Mouse (Mus musculus) forebrain, embryonic 12.5 days (tissue): ENCODE results near the gene Fgf2. TPM values are rescaled to one million over a fixed set of nuclear protein-coding genes. Genes with fewer than 3 reads are reported as not detected.

Experiments used
- ATAC-seq: fragments of 200-750 bp; cut with Nextera tagmentation; 2 replicates; pipeline ENCODE4 v1.8.0; 2017; ENCODE audit warnings: moderate TSS enrichment; ENCODE audit not compliant: low FRiP score
- H3K27ac ChIP-seq: fragments of 300-500 bp; sonication (generic); 2 replicates; pipeline ENCODE4 v1.5.1; 2016; ENCODE audit warnings: mild to moderate bottlenecking
- H3K27me3 ChIP-seq: fragments of 300-500 bp; sonication (generic); 2 replicates; pipeline ENCODE4 v1.6.1; 2016; ENCODE audit warnings: mild to moderate bottlenecking
- H3K36me3 ChIP-seq: fragments of 300-500 bp; sonication (generic); replicated peaks from 2 replicates; pipeline ENCODE4 v1.6.1; 2016; ENCODE audit warnings: mild to moderate bottlenecking
- H3K4me1 ChIP-seq: fragments of 300-500 bp; sonication (generic); 2 replicates; pipeline ENCODE4 v1.6.1; 2016
- H3K4me2 ChIP-seq: fragments of 300-500 bp; sonication (generic); 2 replicates; pipeline ENCODE4 v1.6.1; 2016; ENCODE audit warnings: mild to moderate bottlenecking, moderate library complexity
- H3K4me3 ChIP-seq: fragments of 300-500 bp; sonication (generic); replicated peaks from 2 replicates; pipeline ENCODE4 v1.5.1; 2016; ENCODE audit warnings: mild to moderate bottlenecking
- H3K9ac ChIP-seq: fragments of 300-500 bp; sonication (generic); 2 replicates; pipeline ENCODE4 v1.6.1; 2016; ENCODE audit warnings: mild to moderate bottlenecking
- H3K9me3 ChIP-seq: fragments of 300-500 bp; sonication (generic); 2 replicates; pipeline ENCODE4 v1.6.1; 2016
- WGBS: fragments of 180-500 bp; shearing (Covaris S2); methylation state at CpG from one replicate; pipeline ENCODE4 v1.1.7; 2016; 5-methylcytosine and 5-hydroxymethylcytosine counted together
- polyA plus RNA-seq: library from polyadenylated mRNA; unstranded; fragments of >200 nt; fragmentation: Nextera tagmentation; extraction: Ambion mirVana; gene quantifications from 2 replicates; pipeline ENCODE4 v1.2.1, GENCODE M21; 2016

The Fgf2 gene
- polyA plus RNA-seq, 1 experiment from 2014 or later = 0.66 TPM

DNA sequence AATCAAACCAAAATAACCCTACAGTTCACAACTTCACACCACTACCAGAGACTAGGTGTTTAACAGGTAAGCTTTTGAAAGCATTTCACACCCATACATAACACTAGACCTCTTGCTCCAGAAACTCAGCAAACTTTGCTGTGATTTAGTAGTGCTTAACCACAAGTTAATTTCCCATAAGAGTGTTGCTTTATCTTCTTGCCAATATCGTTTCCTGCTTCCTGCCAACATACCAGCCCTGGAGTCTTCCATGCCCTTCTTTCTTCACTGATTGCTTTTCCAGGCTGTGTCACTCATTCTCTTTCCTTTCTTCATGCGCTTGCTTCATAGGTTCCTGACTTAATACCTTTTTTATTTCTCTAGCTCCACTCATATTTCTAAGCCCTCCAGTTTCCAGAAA, 19.7 kb upstream of the Fgf2 start:
- Histone ChIP-seq H3K36me3 (no peaks in the 10 kb centered on the region), H3K9me3 (no peaks in the 10 kb centered on the region)

GRCm38 (mm10) chr3:37329963-37330362, 18.2 kb upstream of the Fgf2 start:
- 90% methylated on average over 1 of the region's 1 CpGs for WGBS
- Histone ChIP-seq H3K27ac (no peak overlapping the region), H3K4me1 (no peaks in the 10 kb centered on the region), H3K27me3 (no peaks in the 10 kb centered on the region), H3K9me3 (no peaks in the 10 kb centered on the region), H3K4me3 (no peak overlapping the region), H3K9ac (no peak overlapping the region), H3K4me2 (no peak overlapping the region), H3K36me3 (no peaks in the 10 kb centered on the region)
- no peak for ATAC-seq

More for the DNA sequence above, 19.7 kb upstream of the Fgf2 start:
- Histone ChIP-seq H3K4me3 (no peak overlapping the region), H3K4me1 (no peaks in the 10 kb centered on the region), H3K9ac (no peak overlapping the region), H3K27me3 (no peaks in the 10 kb centered on the region), H3K27ac (no peak overlapping the region), H3K4me2 (no peak overlapping the region)
- 90% methylated on average over 2 of the region's 2 CpGs for WGBS
- no peak for ATAC-seq

DNA sequence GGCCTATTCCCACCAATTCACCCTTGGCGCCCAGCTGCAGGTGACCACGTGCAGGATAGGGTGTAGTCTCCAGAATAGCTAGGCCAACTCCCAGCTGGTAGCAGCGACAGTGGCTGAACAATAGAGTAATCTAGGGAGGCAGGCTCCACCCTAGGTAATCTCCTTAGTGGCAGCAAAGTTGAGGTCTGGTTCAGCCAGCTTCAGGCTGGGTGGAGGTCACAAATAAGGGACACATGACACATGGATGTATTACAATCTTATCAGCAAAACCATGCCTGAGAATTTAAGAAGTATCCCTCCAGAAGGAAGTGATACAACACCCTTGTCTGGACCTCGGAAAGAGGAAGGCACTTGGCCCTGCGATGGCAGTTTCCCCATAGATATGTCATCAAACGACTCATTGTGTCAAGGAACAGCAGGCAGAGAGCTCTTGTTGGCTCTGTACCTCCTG, 16.1 kb upstream of the Fgf2 start:
- no peaks in the 10 kb centered on the region for H3K27me3 ChIP-seq
- no peak overlapping the region for H3K4me3 ChIP-seq
- WGBS = 67% methylated on average over 6 of the region's 6 CpGs
- H3K4me2 ChIP-seq = no peak overlapping the region
- no peak overlapping the region for H3K9ac ChIP-seq
- H3K27ac ChIP-seq = no peak overlapping the region
- no peaks in the 10 kb centered on the region for H3K36me3 ChIP-seq
- no peaks in the 10 kb centered on the region for H3K9me3 ChIP-seq
- no peaks in the 10 kb centered on the region for H3K4me1 ChIP-seq
- no peak for ATAC-seq

DNA sequence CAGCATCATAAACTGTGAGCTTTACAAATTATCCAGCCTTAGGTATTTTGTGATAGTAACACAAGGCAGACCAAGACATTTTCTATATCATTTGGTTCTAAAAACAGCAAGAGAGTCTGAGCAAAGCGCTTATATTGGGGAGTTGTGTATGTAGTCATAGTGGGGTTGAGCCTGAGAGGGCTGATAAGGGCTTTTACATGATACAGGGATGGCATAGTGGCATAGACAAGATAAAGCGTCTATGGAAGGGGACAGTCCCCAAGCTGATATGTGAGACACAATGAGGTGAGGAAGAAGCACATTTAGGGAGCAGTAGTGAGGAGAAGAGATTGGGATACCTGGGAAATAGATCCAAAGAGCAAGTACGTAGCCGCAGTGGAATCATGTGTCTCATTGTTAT, 14.1 kb upstream of the Fgf2 start:
- Histone ChIP-seq H3K9me3 (no peaks in the 10 kb centered on the region), H3K27ac (no peak overlapping the region), H3K4me3 (no peak overlapping the region), H3K27me3 (no peaks in the 10 kb centered on the region), H3K4me1 (no peaks in the 10 kb centered on the region), H3K9ac (no peak overlapping the region), H3K36me3 (no peaks in the 10 kb centered on the region), H3K4me2 (no peak overlapping the region)
- WGBS = 92% methylated on average over 4 of the region's 4 CpGs
- ATAC-seq = no peak

DNA sequence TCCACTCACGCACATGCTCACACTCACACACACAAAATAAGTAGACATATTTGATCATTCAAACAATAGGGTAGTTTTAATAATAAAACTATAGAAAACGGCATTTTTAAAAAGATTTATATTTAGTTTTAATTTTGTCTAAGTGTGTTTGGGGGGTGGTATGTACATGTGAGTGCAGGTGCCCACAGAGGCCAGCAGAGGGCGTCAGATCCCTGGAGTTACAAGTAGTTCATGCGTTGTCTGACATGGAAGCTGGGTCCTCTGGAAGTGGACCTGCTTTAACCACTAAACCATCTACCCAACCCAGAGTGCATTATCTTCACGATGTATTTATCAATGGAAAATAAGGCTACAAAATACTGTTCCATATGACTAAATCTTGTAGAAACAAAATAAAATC, 7.0 kb upstream of the Fgf2 start:
- H3K4me2 ChIP-seq = no peak overlapping the region

DNA sequence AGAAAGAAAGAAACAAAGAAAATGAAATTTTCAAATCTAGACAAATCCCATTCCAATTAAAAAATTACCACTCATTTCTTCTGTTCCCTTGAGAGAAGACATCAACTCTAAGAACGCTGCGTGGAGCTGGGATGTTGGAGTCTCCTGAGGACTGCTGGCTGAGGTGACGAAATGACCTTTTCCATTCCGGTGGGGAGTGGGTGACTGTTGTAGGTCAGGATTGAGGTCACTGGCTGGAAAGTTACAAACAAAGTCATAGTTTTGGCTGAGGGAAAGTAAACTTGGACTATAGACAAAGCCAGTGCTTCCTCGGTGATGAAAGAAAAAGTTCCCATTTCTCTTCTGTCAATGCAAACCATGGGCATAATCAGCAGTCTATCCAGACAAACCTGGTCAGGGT, 5.3 kb upstream of the Fgf2 start:
- H3K36me3 ChIP-seq = no peaks in the 10 kb centered on the region
- peaks cover under 1% of the 10 kb centered on the region for H3K4me1 ChIP-seq
- ATAC-seq = no peak
- no peak overlapping the region for H3K9ac ChIP-seq
- H3K9me3 ChIP-seq = no peaks in the 10 kb centered on the region
- H3K27me3 ChIP-seq = peaks cover 15% of the 10 kb centered on the region
- H3K27ac ChIP-seq = no peak overlapping the region
- no peak overlapping the region for H3K4me3 ChIP-seq
- no peak overlapping the region for H3K4me2 ChIP-seq
- WGBS = 77% methylated on average over 5 of the region's 5 CpGs

More for the DNA sequence above, 7.0 kb upstream of the Fgf2 start:
- Histone ChIP-seq H3K9me3 (no peaks in the 10 kb centered on the region), H3K36me3 (no peaks in the 10 kb centered on the region), H3K27me3 (no peaks in the 10 kb centered on the region), H3K27ac (no peak overlapping the region), H3K4me1 (no peaks in the 10 kb centered on the region), H3K9ac (no peak overlapping the region), H3K4me3 (no peak overlapping the region)
- whole genome bisulfite sequencing = 55% methylated on average over 5 of the region's 5 CpGs
- ATAC-seq = no peak

DNA sequence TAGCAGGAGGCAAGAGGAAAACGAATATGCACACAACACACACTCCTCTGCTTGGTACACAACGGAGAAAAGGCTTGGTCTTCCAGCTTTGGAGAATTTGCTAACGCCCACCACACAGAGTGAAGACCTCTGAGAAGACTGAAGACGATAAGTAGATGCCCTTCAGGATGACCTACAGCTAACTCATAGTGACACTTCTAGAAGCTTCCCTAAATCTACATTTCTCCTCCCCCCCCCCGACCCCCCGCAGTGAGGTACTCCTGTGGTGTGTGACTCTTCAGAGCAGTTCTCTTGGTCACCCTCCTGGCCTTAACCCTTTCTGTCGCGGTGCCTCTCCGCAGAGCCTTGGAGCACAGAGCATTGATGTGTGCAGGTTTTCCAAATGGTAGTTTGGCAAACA, 475 bp upstream of the Fgf2 start:
- H3K9me3 ChIP-seq = no peaks in the 10 kb centered on the region
- H3K27ac ChIP-seq = no peak overlapping the region
- H3K4me1 ChIP-seq = peaks cover 13% of the 10 kb centered on the region
- peak overlapping the region; percentile 65; the same call in 1 of the 2 replicates for H3K4me3 ChIP-seq
- ATAC-seq = no peak
- peaks cover 40% of the 10 kb centered on the region for H3K27me3 ChIP-seq
- H3K9ac ChIP-seq = 0 out of 2 replicates have a peak overlapping the region, but pooled peaks have one; percentile 74
- 33% methylated on average over 9 of the region's 9 CpGs for WGBS
- H3K36me3 ChIP-seq = no peaks in the 10 kb centered on the region
- H3K4me2 ChIP-seq = peak overlapping the region; percentile 98

DNA sequence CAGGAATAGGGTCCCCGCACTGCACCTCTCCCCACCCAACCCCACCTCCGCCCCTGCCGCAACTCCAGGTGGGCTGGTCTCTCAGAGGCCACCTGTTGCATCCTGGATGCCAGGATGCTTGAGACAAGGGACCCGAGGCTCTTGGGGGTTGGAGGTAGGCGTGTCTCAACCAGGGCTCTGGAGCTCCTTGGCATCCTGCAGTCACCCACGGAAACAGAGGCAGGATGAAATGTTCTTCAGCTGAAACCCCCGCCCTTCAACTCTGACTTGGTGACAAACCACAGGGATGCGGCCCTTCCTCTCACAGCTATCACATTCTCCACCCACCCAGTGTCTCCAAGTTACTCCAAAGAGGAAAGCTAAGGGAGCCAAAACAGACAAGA, 1.0 kb downstream of the Fgf2 start:
- Histone ChIP-seq H3K9ac (peak overlapping the region; percentile 74), H3K27me3 (peaks cover 40% of the 10 kb centered on the region), H3K27ac (no peak overlapping the region), H3K9me3 (no peaks in the 10 kb centered on the region), H3K4me1 (peaks cover 13% of the 10 kb centered on the region), H3K36me3 (no peaks in the 10 kb centered on the region), H3K4me2 (peak overlapping the region; percentile 98), H3K4me3 (peak overlapping the region; percentile 65)
- WGBS = 8% methylated on average over 8 of the region's 8 CpGs
- ATAC-seq = peak; percentile 41; the same call in 1 of the 2 replicates

DNA sequence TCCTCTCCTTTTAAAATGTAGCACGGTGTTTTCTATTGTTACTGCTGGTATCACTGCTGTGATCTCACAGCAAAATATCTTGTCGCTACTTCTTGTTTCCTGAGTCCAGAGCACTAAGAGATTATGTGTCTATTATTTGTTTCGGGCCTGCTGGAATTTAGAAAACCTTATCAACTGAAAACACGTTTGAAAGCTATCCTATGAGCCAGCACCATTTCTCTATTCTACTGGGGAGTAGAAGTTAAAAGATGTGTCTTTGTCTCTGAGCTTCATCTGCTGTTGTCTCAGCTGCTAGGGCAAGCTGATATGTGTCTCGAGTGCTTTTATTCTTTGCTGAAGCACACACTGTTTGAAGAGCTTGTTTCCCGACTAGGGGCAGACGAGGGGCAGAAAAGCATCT, 2.2 kb downstream of the Fgf2 start:
- Histone ChIP-seq H3K4me2 (no peak overlapping the region), H3K4me1 (peaks cover 13% of the 10 kb centered on the region), H3K9ac (no peak overlapping the region), H3K9me3 (no peaks in the 10 kb centered on the region), H3K36me3 (no peaks in the 10 kb centered on the region), H3K27ac (no peak overlapping the region), H3K27me3 (peaks cover 40% of the 10 kb centered on the region), H3K4me3 (no peak overlapping the region)
- no peak for ATAC-seq
- 58% methylated on average over 7 of the region's 7 CpGs for WGBS

DNA sequence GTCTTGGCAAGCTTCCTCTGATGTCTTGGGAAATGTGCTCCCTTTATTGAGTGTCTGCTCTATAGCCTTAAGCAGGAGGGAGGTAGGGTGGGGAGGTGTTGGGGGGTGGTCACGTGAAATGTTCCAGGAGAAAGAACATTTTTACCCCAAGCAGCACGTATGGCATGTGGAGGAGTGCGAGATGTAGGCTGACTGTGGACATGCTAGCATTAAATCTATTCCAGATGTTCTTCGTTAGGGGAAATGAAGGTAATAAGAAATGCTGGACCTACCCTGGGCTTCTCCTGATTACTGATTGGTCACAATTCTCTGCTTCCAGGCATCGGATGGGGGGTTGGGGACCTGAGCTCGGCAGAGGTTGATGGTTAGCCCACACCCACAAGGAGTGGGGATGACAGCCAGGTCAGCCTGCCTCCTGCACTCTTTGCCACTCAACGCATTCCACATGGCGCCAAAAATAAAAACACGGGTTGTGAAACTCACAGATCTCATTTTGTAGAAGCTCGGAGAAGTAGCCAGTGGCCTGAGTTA, 5.9 kb downstream of the Fgf2 start:
- Histone ChIP-seq H3K27ac (no peak overlapping the region), H3K27me3 (peaks cover 14% of the 10 kb centered on the region), H3K9ac (no peak overlapping the region), H3K4me2 (no peak overlapping the region), H3K4me3 (no peak overlapping the region), H3K9me3 (no peaks in the 10 kb centered on the region), H3K36me3 (no peaks in the 10 kb centered on the region), H3K4me1 (peaks cover 3% of the 10 kb centered on the region; the same call in 1 of the 2 replicates)
- 81% methylated on average over 10 of the region's 10 CpGs for WGBS
- ATAC-seq = no peak

DNA sequence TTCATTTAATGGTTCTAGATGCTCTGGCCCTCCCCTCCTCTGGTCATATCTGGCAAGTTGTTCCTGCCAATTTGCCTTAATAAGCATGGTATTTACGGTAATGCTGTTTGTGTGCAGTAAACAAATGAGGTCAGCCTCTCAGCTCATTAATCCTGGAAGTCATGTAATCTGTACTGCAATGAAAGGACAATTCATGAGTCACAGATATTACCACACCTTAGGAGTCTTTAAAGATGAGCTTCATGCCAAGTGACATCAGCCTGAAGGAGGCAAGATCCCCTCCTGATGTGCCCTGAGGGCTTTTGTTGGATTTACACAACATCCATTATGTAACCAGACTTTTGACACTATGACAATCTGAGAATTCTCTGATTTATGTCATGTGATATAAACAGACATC, 6.6 kb downstream of the Fgf2 start:
- Histone ChIP-seq H3K9ac (no peak overlapping the region), H3K4me3 (no peak overlapping the region), H3K9me3 (no peaks in the 10 kb centered on the region), H3K27me3 (peaks cover 7% of the 10 kb centered on the region), H3K4me2 (no peak overlapping the region), H3K4me1 (no peaks in the 10 kb centered on the region), H3K36me3 (no peaks in the 10 kb centered on the region), H3K27ac (no peak overlapping the region)
- no peak for ATAC-seq
- WGBS = 71% methylated on average over 1 of the region's 1 CpGs

GRCm38 (mm10) chr3:37360729-37361128, 12.6 kb downstream of the Fgf2 start:
- Histone ChIP-seq H3K27ac (no peak overlapping the region), H3K4me1 (no peaks in the 10 kb centered on the region)
- WGBS = 84% methylated on average over 9 of the region's 9 CpGs

GRCm38 (mm10) chr3:37365144-37365543, 17.0 kb downstream of the Fgf2 start:
- no peak for ATAC-seq
- no peaks in the 10 kb centered on the region for H3K9me3 ChIP-seq
- no peaks in the 10 kb centered on the region for H3K27me3 ChIP-seq
- H3K27ac ChIP-seq = no peak overlapping the region
- no peak overlapping the region for H3K9ac ChIP-seq
- H3K4me1 ChIP-seq = no peaks in the 10 kb centered on the region
- no peaks in the 10 kb centered on the region for H3K36me3 ChIP-seq
- H3K4me3 ChIP-seq = no peak overlapping the region
- WGBS = 73% methylated on average over 4 of the region's 4 CpGs
- H3K4me2 ChIP-seq = no peak overlapping the region

More at GRCm38 (mm10) chr3:37360729-37361128, 12.6 kb downstream of the Fgf2 start:
- no peak overlapping the region for H3K4me3 ChIP-seq
- H3K36me3 ChIP-seq = no peaks in the 10 kb centered on the region
- no peak overlapping the region for H3K9ac ChIP-seq
- no peak for ATAC-seq
- H3K27me3 ChIP-seq = no peaks in the 10 kb centered on the region
- no peak overlapping the region for H3K4me2 ChIP-seq
- H3K9me3 ChIP-seq = no peaks in the 10 kb centered on the region
